Mouse (Mus musculus) embryonic facial prominence, embryonic 15.5 days (tissue): Measurements from ENCODE around the gene Zfp936. TPM values are rescaled to one million over a fixed set of nuclear protein-coding genes. Genes with fewer than 3 reads are reported as not detected.
"Not testable (repeated sequence)": the region's sequence is repeated elsewhere in the genome, so short reads cannot be mapped to it uniquely, and the experiment has no call there.

Experiments used
- ATAC-seq: fragments of 200-750 bp; cut with Nextera tagmentation; 2 replicates; pipeline ENCODE4 v1.8.0; 2017; ENCODE audit warnings: low read depth, moderate TSS enrichment; ENCODE audit not compliant: insufficient number of reproducible peaks, low FRiP score, low TSS enrichment
- H3K27ac ChIP-seq: fragments of 300-500 bp; sonication (generic); replicated peaks from 2 replicates; pipeline ENCODE4 v1.5.1; 2015; ENCODE audit warnings: mild to moderate bottlenecking, inconsistent platforms
- H3K27me3 ChIP-seq: fragments of 300-500 bp; sonication (generic); 2 replicates; pipeline ENCODE4 v1.6.1; 2015; ENCODE audit warnings: inconsistent platforms
- H3K36me3 ChIP-seq: fragments of 300-500 bp; sonication (generic); 2 replicates; pipeline ENCODE4 v1.6.1; 2015; ENCODE audit warnings: mild to moderate bottlenecking, inconsistent platforms
- H3K4me1 ChIP-seq: fragments of 300-500 bp; sonication (generic); 2 replicates; pipeline ENCODE4 v1.6.1; 2015; ENCODE audit warnings: inconsistent platforms
- H3K4me2 ChIP-seq: fragments of 300-500 bp; sonication (generic); replicated peaks from 2 replicates; pipeline ENCODE4 v1.6.1; 2015; ENCODE audit warnings: mild to moderate bottlenecking, inconsistent platforms
- H3K4me3 ChIP-seq: fragments of 300-500 bp; sonication (generic); replicated peaks from 2 replicates; pipeline ENCODE4 v1.5.1; 2015; ENCODE audit warnings: mild to moderate bottlenecking, inconsistent platforms
- H3K9ac ChIP-seq: fragments of 300-500 bp; sonication (generic); 2 replicates; pipeline ENCODE4 v1.6.1; 2015; ENCODE audit warnings: inconsistent platforms
- H3K9me3 ChIP-seq: fragments of 300-500 bp; sonication (generic); replicated peaks from 2 replicates; pipeline ENCODE4 v1.6.1; 2016; ENCODE audit warnings: inconsistent platforms
- WGBS: fragments of 180-500 bp; shearing (Covaris S2); methylation state at CpG from one replicate; pipeline ENCODE4 v1.1.7; 2015; 5-methylcytosine and 5-hydroxymethylcytosine counted together
- microRNA-seq: library from miRNA; unstranded; fragments of <30 nt; microRNA quantifications from one replicate; pipeline ENCODE4, GENCODE M21; 2016; ENCODE audit warnings: borderline number of aligned reads
- polyA plus RNA-seq: library from polyadenylated mRNA; unstranded; fragments of >200 nt; fragmentation: Nextera tagmentation; extraction: Ambion mirVana; gene quantifications from 2 replicates; pipeline ENCODE4 v1.2.1, GENCODE M21; 2015

The Zfp936 gene
- not detected in 2 replicates for polyA plus RNA-seq

DNA sequence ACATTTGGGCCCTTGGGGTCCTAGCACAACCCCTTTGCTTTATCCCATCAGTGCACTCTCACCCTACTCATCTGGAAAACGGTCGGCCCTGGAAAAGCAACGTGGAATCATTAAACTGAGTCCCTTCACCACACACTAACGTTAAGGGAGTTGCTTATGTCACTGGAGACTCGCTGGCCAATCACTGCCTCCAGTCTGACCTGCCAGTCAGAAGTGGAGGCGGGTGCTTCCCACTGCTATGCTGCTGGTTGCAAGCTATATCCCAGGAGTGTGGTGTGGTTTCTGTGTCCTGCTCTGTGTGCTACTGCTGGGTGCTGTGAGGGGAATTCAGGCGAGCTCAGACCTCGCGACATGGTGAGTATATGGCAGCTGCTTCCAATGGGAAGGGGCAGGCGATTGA lies at the start of gene Zfp936:
Gene Zfp936, plus strand, starts transcription at position 301 of the 400 bp plus-strand sequence.
- 82% methylated on average over 10 of the region's 10 CpGs for WGBS
- H3K4me1 ChIP-seq, H3K9ac ChIP-seq: not testable (repeated sequence)

DNA sequence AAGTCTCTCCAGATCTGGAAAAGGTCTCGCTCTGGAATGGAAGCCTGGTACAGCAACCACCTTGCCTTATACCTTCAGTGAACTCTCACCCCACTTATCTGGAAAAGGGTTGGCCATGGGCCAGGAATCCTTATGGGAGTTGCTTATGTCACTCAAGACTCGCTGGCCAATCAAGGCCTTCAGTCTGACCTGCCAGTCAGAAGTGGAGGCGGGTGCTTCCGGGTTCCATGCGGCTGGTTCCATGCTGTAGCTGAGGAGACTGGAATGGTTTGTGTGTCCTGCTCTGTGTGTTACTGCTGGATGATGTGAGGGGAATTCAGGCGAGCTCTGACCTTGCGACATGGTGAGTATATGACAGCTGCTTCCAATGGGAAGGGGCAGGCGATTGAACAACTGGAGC lies 36.2 kb upstream of the Zfp936 start:
- H3K27ac ChIP-seq: no peak overlapping the region
- no peaks in the 10 kb centered on the region for H3K36me3 ChIP-seq
- ATAC-seq: no peak
- 82% methylated on average over 8 of the region's 8 CpGs for WGBS
- H3K27me3 ChIP-seq: no peaks in the 10 kb centered on the region
- H3K9me3 ChIP-seq: no peaks in the 10 kb centered on the region
- H3K4me1 ChIP-seq: no peaks in the 10 kb centered on the region
- no peak overlapping the region for H3K9ac ChIP-seq
- H3K4me2 ChIP-seq: no peak overlapping the region
- H3K4me3 ChIP-seq: no peak overlapping the region

More for the DNA sequence above, at the start of gene Zfp936:
- H3K9me3 ChIP-seq, H3K36me3 ChIP-seq, ATAC-seq, H3K4me3 ChIP-seq, H3K27ac ChIP-seq, H3K4me2 ChIP-seq, H3K27me3 ChIP-seq: not testable (repeated sequence)

DNA sequence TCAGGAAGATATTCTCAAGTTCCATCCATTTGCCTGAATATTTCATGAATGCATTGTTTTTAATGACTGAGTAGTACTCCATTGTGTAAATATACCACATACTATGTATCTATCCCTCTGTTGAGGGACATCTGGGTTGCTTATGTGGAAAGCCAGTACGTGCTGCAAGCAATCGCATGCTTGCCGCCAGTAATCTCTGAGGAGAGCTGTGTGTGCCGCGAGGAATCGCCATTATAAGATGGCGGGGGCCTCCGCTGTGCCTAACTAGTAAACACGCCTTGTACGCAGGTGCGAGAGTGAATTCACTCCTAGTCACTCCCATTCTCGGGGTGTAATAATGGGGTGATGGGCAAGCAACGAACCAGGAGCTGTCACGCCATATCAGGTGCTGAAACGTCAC lies 14.7 kb downstream of the Zfp936 start:
- not testable (repeated sequence) for H3K27me3 ChIP-seq, H3K4me2 ChIP-seq, H3K27ac ChIP-seq, H3K4me1 ChIP-seq, ATAC-seq, H3K9ac ChIP-seq, H3K4me3 ChIP-seq, H3K36me3 ChIP-seq
- 94% methylated on average over 15 of the region's 15 CpGs for WGBS
- H3K9me3 ChIP-seq: peaks cover 35% of the 10 kb centered on the region

DNA sequence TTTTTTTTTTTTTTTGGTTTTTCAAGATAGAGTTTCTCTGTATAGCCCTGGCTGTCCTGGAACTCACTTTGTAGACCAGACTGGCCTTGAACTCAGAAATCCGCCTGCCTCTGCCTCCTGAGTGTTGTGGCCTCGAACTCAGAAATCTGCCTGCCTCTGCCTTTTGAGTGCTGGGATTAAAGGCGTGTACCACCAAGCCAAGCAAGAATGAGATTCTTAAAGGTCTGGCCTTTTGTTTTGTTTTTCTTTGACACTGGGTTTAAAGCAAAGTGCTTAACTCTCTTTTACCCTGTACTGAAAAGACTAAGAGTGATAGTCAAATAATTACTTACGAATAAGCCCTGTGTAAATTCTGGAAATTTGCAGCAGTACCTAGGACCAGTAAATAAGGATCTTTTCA lies 50.1 kb downstream of the Zfp936 start:
- H3K9me3 ChIP-seq: peaks cover 39% of the 10 kb centered on the region
- not testable (repeated sequence) for H3K27me3 ChIP-seq, H3K9ac ChIP-seq, H3K4me1 ChIP-seq, ATAC-seq, H3K4me2 ChIP-seq, H3K4me3 ChIP-seq, H3K36me3 ChIP-seq, H3K27ac ChIP-seq
- 65% methylated on average over 4 of the region's 4 CpGs for WGBS

DNA sequence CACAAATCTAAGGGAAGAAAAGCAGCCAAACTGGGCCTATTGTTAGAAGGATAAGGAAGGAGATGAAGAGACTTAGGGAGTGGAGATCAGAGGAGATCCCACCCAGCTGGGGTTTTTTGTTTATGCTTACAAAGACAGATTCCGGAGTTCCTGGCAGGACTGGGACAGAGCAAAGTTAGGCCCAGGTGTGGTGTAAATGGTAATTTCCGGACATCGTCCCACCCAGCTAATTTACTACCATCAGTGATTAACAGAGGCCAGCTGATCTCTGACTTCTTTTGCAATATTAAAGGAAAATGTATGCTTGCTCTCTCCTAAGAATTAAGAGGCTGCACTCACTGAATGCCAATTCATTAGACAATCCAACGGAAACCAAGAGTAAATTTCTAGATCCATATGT lies 53.1 kb downstream of the Zfp936 start:
- not testable (repeated sequence) for H3K36me3 ChIP-seq, ATAC-seq, H3K9ac ChIP-seq, H3K4me1 ChIP-seq, H3K27ac ChIP-seq, H3K27me3 ChIP-seq, H3K4me2 ChIP-seq, H3K4me3 ChIP-seq
- 85% methylated on average over 4 of the region's 4 CpGs for WGBS
- H3K9me3 ChIP-seq: peaks cover 40% of the 10 kb centered on the region

DNA sequence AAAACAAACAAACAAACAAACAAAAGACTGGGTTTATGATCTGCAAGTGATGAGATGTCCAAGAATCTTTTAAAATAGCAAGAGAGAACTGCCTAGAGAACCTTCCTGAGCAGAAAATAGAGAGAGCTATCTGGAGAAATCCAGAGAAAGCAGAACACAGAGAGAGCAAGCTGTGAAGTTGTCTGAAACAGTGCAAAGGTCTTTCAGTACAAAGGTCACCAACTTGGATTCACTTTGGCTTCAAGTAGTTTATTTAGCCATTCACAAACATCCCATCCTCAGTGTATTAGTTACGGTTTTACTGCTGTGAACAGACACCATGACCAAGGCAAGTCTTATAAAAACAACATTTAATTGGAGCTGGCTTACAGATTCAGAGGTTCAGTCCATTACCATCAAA lies 53.8 kb downstream of the Zfp936 start:
- H3K9ac ChIP-seq, H3K36me3 ChIP-seq, H3K4me1 ChIP-seq, H3K4me2 ChIP-seq, ATAC-seq, H3K4me3 ChIP-seq, H3K27me3 ChIP-seq, H3K27ac ChIP-seq: not testable (repeated sequence)
- WGBS: 80% methylated on average over 1 of the region's 1 CpGs
- H3K9me3 ChIP-seq: peaks cover 45% of the 10 kb centered on the region

DNA sequence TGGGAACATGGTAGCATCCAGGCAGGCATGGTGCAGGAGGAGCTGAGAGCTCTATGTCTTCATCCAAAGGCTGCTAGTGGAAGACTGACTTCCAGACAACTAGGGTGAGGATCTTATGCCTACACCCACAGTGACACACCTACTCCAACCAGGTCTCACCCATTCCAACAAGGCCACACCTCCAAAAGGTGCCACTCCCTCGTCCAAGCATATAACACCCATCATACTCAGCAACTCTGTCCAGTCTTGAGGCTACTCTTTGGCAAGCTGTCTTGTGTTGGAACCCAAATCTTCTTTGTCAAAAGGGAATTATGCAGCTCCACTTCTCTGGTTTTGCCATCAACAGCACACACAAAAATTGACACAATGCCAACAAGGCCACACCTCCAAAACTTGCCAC lies 54.2 kb downstream of the Zfp936 start:
- not testable (repeated sequence) for H3K4me1 ChIP-seq, H3K4me2 ChIP-seq, ATAC-seq, H3K9ac ChIP-seq, H3K4me3 ChIP-seq, H3K27me3 ChIP-seq, H3K36me3 ChIP-seq, H3K27ac ChIP-seq
- WGBS: 33% methylated on average over 1 of the region's 1 CpGs
- peaks cover 44% of the 10 kb centered on the region for H3K9me3 ChIP-seq

DNA sequence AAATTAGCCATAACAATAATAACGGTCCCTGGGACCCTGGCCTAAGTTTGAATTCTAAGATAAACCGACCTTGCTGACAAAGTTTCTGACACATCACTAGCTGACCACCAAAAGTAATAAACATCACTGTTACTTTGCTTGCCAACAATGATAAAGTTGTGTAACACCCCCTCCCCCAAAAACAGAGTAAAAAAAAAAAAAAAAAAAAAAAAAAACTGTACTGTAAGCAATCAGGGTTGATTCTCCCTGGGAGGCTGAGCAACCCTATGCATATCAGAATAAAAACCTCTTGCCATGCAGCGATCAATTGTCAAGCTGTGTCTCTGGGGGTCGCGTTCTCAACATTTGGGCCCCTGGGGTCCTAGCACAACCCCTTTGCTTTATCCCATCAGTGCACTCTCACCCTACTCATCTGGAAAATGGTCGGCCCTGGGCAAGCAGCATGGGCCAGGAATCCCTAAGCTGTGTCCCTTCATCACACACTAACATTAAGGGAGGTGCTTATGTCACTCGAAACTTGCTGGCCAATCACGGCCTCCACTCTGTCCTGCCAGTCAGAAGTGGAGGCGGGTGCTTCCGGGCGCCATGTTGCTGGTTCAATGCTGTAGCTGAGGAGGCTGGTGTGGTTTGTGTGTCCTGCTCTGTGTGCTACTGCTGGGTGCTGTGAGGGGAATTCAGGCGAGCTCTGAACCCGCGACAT lies 63.1 kb downstream of the Zfp936 start:
- Histone ChIP-seq H3K27me3 (no peaks in the 10 kb centered on the region), H3K9ac (no peak overlapping the region), H3K4me2 (no peak overlapping the region), H3K4me1 (no peaks in the 10 kb centered on the region), H3K27ac (no peak overlapping the region), H3K36me3 (no peaks in the 10 kb centered on the region), H3K4me3 (no peak overlapping the region), H3K9me3 (peaks cover 44% of the 10 kb centered on the region)
- no peak for ATAC-seq
- WGBS: 85% methylated on average over 14 of the region's 14 CpGs

DNA sequence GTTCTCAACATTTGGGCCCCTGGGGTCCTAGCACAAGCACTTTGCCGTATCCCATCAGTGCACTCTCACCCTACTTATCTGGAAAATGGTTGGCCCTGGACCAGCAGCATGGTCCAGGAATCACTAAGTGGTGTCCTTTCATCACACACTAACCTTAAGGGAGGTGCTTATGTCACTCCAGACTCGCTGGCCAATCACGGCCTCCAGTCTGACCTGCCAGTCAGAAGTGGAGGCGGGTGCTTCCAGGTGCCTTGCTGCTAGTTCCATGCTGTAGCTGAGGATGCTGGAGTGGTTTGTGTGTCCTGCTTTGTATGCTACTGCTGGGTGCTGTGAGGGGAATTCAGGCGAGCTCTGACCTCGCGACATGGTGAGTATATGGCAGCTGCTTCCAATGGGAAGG lies 99.8 kb downstream of the Zfp936 start:
- H3K4me1 ChIP-seq, H3K9ac ChIP-seq, H3K27me3 ChIP-seq, H3K36me3 ChIP-seq, H3K9me3 ChIP-seq, ATAC-seq, H3K4me3 ChIP-seq, H3K4me2 ChIP-seq, H3K27ac ChIP-seq: not testable (repeated sequence)
- WGBS: 87% methylated on average over 7 of the region's 7 CpGs

Small RNAs within 50 kb of the gene (microRNA-seq; reads per million reads assigned to microRNA genes)
- not detected for gene Gm22707

Other genes starting within 250 kb of the Zfp936 start
- not detected in 2 replicates for gene Gm2381, start 247.0 kb upstream of the Zfp936 start, polyA plus RNA-seq
- not detected in 2 replicates for gene Vmn2r63, start 180.4 kb upstream of the Zfp936 start, polyA plus RNA-seq
- not detected in 2 replicates for gene Gm9268, start 95.5 kb upstream of the Zfp936 start, polyA plus RNA-seq
- 12.5 and 13.0 TPM in 2 replicates for gene Zfp715, start 199.1 kb downstream of the Zfp936 start, polyA plus RNA-seq
- gene Siglecf, start 237.1 kb downstream of the Zfp936 start, polyA plus RNA-seq: 0.21 and 0.24 TPM in 2 replicates